Mouse (Mus musculus): ENCODE measurements at regions not wholly inside any gene's neighbourhood (a gene's known extent, or its start where the extent isn't known, plus 50 kb on each side); places are given as distances from the start of the nearest gene placed in this dataset.
"Not testable (repeated sequence)": the region's sequence is repeated elsewhere in the genome, so short reads cannot be mapped to it uniquely, and the experiment has no call there.

DNA sequence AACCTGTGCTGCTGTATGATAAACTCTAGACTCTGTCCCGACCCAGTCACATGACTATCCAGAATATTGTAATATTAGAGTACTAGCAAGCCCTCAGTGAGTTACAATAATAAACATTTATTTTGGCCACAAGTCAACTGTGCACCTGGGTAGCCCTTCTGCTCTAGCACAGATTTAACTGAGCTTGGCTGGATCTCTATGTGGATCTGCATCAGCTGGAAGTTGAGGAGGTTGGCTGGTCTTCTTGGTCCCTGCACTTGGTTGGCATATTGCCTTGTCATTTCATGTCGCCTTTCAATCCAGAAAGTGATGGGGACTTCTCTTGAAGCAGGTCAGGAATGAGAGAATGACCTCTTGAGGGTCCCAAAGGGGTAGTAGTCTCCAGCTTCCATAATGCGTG, 191.5 kb downstream of the Kctd12 start:
- DNase-seq = no peak

DNA sequence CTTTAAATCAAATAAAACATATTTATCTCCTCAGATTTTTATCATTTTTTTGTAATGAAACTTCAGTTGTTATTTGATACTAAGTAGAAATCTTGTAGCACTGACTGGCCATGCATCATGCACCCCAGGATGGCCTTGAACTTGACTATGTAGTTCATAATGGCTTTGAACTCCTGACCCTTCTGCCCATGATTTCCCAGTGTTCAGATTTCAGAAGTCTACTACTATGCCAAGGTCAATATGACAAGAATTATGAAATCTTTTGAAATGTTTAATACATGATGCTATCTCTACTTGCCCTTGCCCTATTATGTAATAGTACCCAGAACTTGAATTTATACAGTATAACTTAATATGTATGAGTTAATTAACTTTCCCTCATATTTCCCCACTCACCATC, 200.2 kb downstream of the Kctd12 start:
- DNase-seq = no peak

DNA sequence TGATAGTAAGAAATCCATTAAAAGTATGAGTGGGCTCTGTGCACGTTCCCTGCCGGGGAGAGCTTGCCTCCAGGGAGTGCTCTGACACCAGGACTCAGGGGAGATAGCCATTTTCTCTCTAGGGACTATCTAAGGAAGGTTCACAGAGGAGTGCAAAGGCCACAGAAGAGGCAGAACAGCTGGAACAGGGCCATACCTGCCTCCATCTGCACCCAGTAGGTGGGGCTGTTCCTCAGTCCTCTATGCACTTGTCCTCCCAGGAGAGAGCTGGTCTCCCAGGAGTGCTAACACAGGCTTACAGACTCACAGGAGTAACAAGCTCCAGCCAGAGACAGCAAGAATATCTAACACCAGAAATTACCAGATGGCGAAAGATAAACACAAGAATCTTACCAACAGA, 212.7 kb downstream of the Kctd12 start:
- DNase-seq = peak; percentile 38

DNA sequence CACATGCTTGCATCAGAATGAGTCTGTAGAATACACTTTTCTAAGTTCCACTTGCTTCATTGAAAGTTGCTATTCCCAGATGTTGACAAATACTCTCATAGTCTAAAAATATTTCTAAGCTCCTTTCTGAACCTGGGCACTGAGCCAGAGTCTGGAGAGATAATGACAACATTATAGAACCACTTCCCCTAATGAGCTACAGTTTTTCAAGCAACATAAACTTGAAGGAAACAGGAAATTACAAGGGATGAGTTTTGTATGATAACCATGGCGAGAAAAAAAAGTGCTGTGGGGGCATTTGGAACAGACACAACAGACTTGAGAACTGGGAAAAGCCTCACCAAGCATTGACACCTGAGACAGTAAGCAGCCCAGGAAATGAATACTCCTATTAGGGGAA, 233.8 kb downstream of the Kctd12 start:
- no peak for DNase-seq

DNA sequence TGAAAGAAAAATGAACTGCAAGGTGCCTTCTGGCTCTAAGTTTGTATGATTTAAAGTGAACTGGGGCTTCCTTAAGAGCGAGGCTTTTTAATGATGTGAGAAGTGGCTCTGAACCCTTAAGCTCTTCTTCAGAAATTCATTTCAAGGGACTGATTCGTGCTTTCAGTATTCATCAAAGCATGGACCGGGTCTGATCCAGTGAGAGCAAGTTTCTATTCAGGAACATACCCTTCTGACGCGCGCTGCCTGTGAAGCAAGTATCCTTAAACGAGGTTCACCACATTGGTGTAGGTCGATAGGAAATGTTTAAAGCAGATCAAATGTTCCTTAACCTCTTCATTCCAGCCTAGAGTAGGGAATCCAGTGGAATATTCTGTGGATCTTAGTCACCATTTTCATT, 240.1 kb downstream of the Kctd12 start:
- no peak for DNase-seq

GRCm38 (mm10) chr14:102736656-102737055, 245.8 kb downstream of the Kctd12 start:
- DNase-seq = no peak

GRCm38 (mm10) chr14:102733718-102734117, 248.7 kb downstream of the Kctd12 start:
- DNase-seq = not testable (repeated sequence)

DNA sequence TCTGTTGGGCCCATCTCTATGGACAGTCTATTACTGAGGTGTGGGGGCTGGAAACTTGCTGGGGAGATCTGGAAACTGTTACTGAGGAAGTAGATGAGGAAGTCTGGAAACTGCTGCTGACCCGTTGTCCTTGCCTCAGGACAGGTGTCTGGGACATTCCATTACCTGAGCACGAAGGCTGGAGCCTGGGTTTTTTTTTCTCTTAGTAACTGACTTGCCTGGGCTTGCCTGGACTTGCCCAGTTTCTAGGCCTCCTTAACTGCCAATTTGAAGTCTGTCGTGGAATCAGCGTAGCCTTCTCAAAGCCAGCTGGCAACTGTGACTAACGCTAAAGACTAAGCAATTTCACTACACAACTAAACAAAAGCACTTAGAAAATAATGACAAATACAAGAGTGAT, 250.7 kb downstream of the Kctd12 start:
- no peak for DNase-seq

- no peak for DNase-seq
These were observed 259.8 kb downstream of the Kctd12 start for GRCm38 (mm10) chr14:102722633-102723032.

- DNase-seq = no peak
These were observed 263.9 kb downstream of the Kctd12 start for GRCm38 (mm10) chr14:102718558-102718957.

GRCm38 (mm10) chr14:102712600-102712999, 269.8 kb downstream of the Kctd12 start:
- no peak for DNase-seq

- no peak for DNase-seq
These were observed 275.6 kb downstream of the Kctd12 start for GRCm38 (mm10) chr14:102706704-102707336.

GRCm38 (mm10) chr14:102701108-102701507, 281.3 kb downstream of the Kctd12 start:
- no peak for DNase-seq

GRCm38 (mm10) chr14:102700457-102700856, 282.0 kb downstream of the Kctd12 start:
- no peak for DNase-seq

DNA sequence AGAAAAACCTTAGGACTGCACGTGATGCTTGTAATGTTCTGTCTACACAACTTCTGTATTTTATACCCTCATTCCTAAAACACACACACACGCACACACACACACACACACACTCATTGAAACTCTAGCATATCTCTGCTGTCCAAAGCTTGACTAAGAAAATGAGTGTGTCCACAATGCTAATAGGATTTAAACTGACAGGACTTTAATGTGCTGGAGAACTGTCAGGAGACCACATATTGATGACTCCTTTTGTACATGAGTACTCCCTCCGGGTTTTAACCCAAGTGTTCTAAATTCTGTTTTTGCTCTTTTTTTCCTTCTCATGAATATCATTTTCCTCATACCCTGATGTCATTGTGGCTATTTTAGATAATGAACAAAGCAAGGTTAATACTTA, 283.4 kb downstream of the Kctd12 start:
- DNase-seq = no peak

DNA sequence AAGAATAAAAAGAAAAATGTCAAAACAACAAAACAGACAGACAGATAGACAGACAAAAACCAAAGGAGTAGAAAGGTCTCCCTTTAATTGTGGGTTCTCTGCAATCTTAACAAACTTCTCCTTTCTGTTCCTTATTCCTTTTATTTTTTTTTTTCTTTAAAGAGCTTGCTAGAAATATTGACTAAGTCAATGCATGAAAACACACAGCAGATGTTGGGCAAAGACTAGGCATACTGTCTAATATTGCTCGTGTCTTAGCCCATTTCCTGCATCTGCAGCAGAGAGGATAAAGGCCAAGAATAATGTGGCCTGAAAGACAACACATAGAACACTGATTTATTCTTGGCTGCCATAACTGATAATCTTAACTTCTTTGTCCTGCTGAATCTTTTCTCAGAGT, 295.6 kb downstream of the Kctd12 start:
- DNase-seq = no peak

- no peak for DNase-seq
These were observed 305.9 kb downstream of the Kctd12 start for GRCm38 (mm10) chr14:102676582-102676981.

GRCm38 (mm10) chr14:102674635-102675034, 307.8 kb downstream of the Kctd12 start:
- no peak for DNase-seq

DNA sequence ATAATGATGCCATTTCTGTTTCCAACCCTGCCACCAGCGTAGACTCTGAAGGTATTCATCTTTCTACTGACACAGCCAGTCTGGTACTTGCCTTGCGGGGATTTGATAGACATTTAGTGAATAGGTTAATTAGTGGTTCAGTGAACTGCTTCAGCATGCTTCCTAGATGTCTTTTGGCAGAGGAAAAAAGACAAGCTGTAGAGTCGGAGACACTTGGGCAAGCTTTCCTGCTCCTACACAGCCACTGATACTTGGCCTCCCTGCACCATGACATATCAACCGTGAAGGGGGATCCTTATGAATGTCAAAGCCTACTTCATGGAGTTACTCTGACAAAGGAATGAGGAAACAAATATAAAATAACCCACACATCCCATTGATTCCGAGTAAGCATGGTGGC, 308.7 kb downstream of the Kctd12 start:
- no peak for DNase-seq

- no peak for DNase-seq
These were observed 319.2 kb downstream of the Kctd12 start for GRCm38 (mm10) chr14:102663240-102663639.

DNA sequence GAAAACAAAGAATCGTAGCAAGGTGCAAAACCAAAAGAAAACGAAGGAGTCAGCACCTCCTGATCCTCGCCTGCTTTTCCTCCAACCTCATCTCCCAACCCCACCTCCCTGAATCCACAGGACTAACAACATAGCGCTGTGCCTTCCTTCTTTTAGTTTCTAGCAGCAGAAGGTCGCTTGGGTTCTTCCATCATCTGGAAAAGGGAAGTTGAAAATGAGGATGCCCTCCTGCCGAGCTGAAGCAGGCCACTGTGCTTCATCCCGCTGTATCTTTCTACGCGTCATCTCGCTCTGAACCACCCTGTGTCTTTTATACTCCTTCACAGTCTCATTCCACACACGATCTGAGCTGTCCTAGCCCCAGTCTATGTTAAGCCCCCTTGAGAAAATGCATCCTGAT, 322.1 kb downstream of the Kctd12 start:
- no peak for DNase-seq

DNA sequence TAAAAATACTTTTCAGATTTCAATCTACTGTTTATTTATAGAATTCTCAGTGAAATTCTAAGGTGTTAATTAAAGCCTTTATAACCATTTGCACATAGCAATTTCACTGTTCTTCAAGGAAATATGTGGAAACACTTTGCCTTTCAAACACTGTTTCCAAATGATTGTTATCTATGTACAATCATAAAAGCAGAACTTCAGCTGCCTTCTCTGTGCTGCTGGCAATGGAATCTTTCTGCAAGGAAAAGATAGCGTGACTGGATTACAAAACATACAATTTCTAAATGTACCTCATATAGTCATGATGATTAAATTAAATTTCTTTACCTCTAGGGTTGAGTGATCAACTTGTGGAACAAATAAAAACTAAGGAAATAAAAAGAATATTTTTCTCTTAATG, 326.2 kb downstream of the Kctd12 start:
- DNase-seq = no peak

DNA sequence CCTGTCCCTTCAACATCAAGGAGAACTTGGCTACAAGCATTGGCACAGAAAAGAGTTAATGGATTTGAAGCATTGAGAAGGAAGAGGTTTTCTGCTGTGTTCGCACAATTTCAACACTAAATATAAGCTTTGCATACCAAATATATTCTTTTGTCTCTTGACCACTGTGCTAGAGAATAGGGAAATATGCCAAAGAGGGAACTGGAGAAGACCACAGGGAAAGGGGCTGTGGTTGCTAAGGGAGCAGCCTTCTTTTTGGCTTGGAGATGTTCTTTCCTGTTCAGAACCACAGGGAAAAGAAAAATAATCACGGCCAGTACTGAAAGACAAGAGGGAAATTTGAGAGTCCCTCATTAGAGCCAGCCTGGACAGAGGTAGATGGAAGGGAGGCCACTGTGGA, 352.8 kb downstream of the Kctd12 start:
- DNase-seq = no peak

GRCm38 (mm10) chr14:102621546-102621945, 360.9 kb downstream of the Kctd12 start:
- DNase-seq = no peak

- no peak for DNase-seq
These were observed 363.4 kb downstream of the Kctd12 start for GRCm38 (mm10) chr14:102619056-102619455.

Measured in adrenal gland, postnatal 25 days (tissue).